Mouse (Mus musculus) CH12.LX (cell line): Measurements from ENCODE around the gene Slc16a13.

Source experiments
- CHD1 ChIP-seq: IDR thresholded peaks from 2 replicates; pipeline ENCODE4 v1.6.1; 2012; ENCODE audit warnings: low read depth, low read length, improper control_type of control experiment, inconsistent platforms
- CTCF ChIP-seq, 2 experiments: IDR thresholded peaks in 1 of 2; conservative IDR thresholded peaks in 1 of 2; 2 replicates each; pipeline ENCODE4 v1.5.1; 2011 to 2012; ENCODE audit warnings: low read depth in 2 of 2, low read length in 2 of 2, improper control_type of control experiment in 1 of 2, inconsistent platforms in 1 of 2, mild to moderate bottlenecking in 1 of 2, moderate library complexity in 1 of 2
- EP300 ChIP-seq: IDR thresholded peaks from 2 replicates; pipeline ENCODE4 v1.6.1; 2011; ENCODE audit warnings: low read length, improper control_type of control experiment
- MAX ChIP-seq: IDR thresholded peaks from 2 replicates; pipeline ENCODE4 v1.6.1; 2011; ENCODE audit warnings: low read length, improper control_type of control experiment
- PAX5 ChIP-seq: IDR thresholded peaks from 2 replicates; pipeline ENCODE4 v1.6.1; 2012; ENCODE audit warnings: low read length, inconsistent platforms, mixed read lengths
- POLR2A ChIP-seq: IDR thresholded peaks from 2 replicates; pipeline ENCODE4 v1.6.1; 2011; ENCODE audit warnings: low read depth, mild to moderate bottlenecking, improper control_type of control experiment, low read length
- RAD21 ChIP-seq: IDR thresholded peaks from 2 replicates; pipeline ENCODE4 v1.6.1; 2011; ENCODE audit warnings: low read depth, mild to moderate bottlenecking, low read length, improper control_type of control experiment, moderate library complexity
- RCOR1 ChIP-seq: conservative IDR thresholded peaks from 2 replicates; pipeline ENCODE4 v1.6.1; 2012; ENCODE audit warnings: low read depth, mild to moderate bottlenecking, inconsistent platforms, low read length, improper control_type of control experiment
- TBP ChIP-seq: conservative IDR thresholded peaks from 2 replicates; pipeline ENCODE4 v1.6.1; 2011; ENCODE audit warnings: low read depth, low read length, improper control_type of control experiment

DNA sequence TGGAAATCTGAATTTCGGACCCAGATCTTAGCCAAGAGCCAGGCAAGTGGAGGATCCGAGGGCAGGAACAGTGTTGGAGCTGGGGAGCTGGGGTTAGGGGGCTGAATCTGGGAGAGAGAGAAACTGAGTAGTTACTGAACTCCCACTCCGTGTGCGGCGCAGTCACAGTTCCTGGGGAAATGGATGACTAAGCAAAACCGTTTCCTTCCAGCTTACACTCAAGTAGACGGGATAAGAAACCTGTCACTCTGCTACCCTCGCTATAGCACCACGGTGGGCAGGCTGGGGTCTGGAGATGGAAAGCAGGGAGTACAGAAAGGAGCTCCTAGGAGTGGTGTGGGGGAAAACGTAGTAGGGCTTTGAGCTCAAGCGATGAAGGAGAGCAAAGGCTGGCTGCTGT is 29.3 kb upstream of the Slc16a13 start:
- TF ChIP-seq PAX5, result no peak
- no peak for TF ChIP-seq CHD1
- no peak for TF ChIP-seq CTCF (conservative IDR thresholded peaks at IDR 0.05 in 1 of 2, IDR thresholded peaks at IDR 0.05 in 1 of 2; ENCODE audit: low read depth in 2 of 2, low read length in 2 of 2)
- no peak for TF ChIP-seq RAD21
- TF ChIP-seq MAX, result no peak
- no peak for TF ChIP-seq EP300
- no peak for TF ChIP-seq TBP
- TF ChIP-seq POLR2A, result no peak
- no peak for TF ChIP-seq RCOR1
